In the genomic region with DNA sequence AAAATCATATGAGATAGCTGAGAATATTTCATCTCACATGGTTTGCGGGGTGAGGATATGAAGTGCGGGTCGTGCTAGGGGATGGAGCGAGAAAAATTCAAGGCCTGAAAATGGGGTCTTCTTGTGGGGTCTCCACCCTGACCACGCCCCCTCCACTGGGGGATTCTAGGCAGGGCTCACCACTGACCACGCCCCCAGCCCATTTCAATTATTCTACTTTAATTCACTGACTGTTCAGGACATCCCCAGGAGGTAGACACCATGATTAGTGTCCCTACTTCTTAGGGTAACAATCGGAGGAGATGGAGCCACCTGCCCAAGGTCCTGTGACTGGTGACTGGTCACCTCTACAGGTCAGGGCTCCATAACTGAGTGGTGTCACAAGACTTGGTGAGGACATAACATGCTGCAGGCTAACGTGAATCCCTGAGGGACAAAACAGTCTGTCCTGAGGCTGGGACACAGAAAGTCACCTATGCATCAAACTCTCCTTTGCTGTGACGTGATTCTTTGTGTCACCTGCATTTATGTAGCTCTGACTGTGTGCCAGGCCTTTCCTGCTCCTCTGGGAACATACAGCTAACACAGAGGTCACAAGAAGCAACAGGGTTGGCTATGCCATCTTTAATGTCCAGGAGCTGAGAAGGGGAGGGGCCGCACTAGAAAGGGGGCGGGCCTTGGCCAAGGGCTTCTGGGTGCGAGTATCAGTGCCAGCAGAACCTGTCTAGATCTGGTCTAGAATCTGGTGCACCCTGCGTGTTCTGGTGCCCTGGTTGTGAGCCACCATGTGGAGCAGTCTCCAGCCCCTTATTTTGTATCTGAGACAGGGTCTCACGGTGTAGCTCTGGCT, we compare ENCODE assay signal across 11 mouse cellular contexts. TPM values are rescaled to one million over a fixed set of nuclear protein-coding genes. Genes with fewer than 3 reads are reported as not detected.
A peak's percentile ranks its signal among the peaks of the same experiment; 100 is the strongest.
DNase-seq lines count a peak whose midpoint lies in the region; ATAC-seq and TF ChIP-seq lines count a peak whose summit lies in the region.
"Had no signal": no experiment of that assay in that cellular context is flagged by ENCODE, and none has a peak within 500 bp of the region (broad histone marks: within the 10 kb centered on the region; RNA-seq: fewer than 3 reads in every experiment).

No protein-coding gene starts in this region.

- peak; percentile 27 for DNase-seq in adrenal gland, postnatal 14 days
- DNase-seq in adrenal gland, postnatal 4 days (ENCODE audit: low spot score in 2 of 2), result no peak
- DNase-seq in hindbrain, embryonic 10.5 days (ENCODE audit: low spot score), result no peak
- no peak for DNase-seq in hindbrain, embryonic 14.5 days (ENCODE audit: low spot score)
- DNase-seq in retina, postnatal 1 day, result peak; percentile 9
- DNase-seq in retina, embryonic 14.5 days (ENCODE audit: low spot score), result no peak
- no peak for DNase-seq in stomach, postnatal 0 days (ENCODE audit: low spot score)
- DNase-seq in thymus, postnatal 25 days, result no peak
- DNase-seq: kidney, adult 8-10 months had no signal

- H3K27ac ChIP-seq in hindbrain, embryonic 10.5 days, result no peak overlapping the region
- H3K27ac ChIP-seq in hindbrain, embryonic 14.5 days, result no peak overlapping the region
- peak overlapping the region; percentile 18; the same call in 1 of the 2 replicates for H3K27ac ChIP-seq in stomach, postnatal 0 days (replicated peaks)

- WGBS in hindbrain, embryonic 10.5 days, result 31% methylated on average over 14 of the region's 14 CpGs
- 33% methylated on average over 14 of the region's 14 CpGs for WGBS in hindbrain, embryonic 14.5 days
- WGBS in stomach, postnatal 0 days, result 54% methylated on average over 14 of the region's 14 CpGs

- H3K27me3 ChIP-seq in hindbrain, embryonic 10.5 days (ENCODE audit: insufficient read depth, poor library complexity, severe bottlenecking), result peaks cover 93% of the 10 kb centered on the region
- peaks cover 71% of the 10 kb centered on the region for H3K27me3 ChIP-seq in hindbrain, embryonic 14.5 days (ENCODE audit: control insufficient read depth, insufficient read depth, low read length)
- H3K27me3 ChIP-seq in stomach, postnatal 0 days (ENCODE audit: control insufficient read depth, insufficient read depth, low read length), result no peaks in the 10 kb centered on the region

- peaks cover 94% of the 10 kb centered on the region for H3K4me1 ChIP-seq in hindbrain, embryonic 10.5 days (replicated peaks)
- peaks cover 78% of the 10 kb centered on the region for H3K4me1 ChIP-seq in hindbrain, embryonic 14.5 days (replicated peaks; ENCODE audit: control insufficient read depth, insufficient read depth, low read length)
- peaks cover 45% of the 10 kb centered on the region for H3K4me1 ChIP-seq in stomach, postnatal 0 days (replicated peaks; ENCODE audit: control insufficient read depth, insufficient read depth)

- TF ChIP-seq EP300 in stomach, postnatal 0 days (optimal IDR thresholded peaks at IDR 0.05), result no peak

- H3K4me3 ChIP-seq in hindbrain, embryonic 10.5 days, result peak overlapping the region; percentile 63; the same call in 1 of the 2 replicates
- H3K4me3 ChIP-seq in hindbrain, embryonic 14.5 days (replicated peaks; ENCODE audit: low read length), result no peak overlapping the region
- H3K4me3 ChIP-seq in stomach, postnatal 0 days (ENCODE audit: low read depth, low read length), result no peak overlapping the region

- TF ChIP-seq CTCF in stomach, postnatal 0 days (IDR thresholded peaks at IDR 0.05; ENCODE audit: low read depth), result no peak

- no peaks in the 10 kb centered on the region for H3K9me3 ChIP-seq in hindbrain, embryonic 10.5 days
- no peaks in the 10 kb centered on the region for H3K9me3 ChIP-seq in hindbrain, embryonic 14.5 days (ENCODE audit: control insufficient read depth, low read length)
- H3K9me3 ChIP-seq in stomach, postnatal 0 days (ENCODE audit: control insufficient read depth, low read length), result no peaks in the 10 kb centered on the region
- H3K9me3 ChIP-seq: G1E had no signal

- H3K4me2 ChIP-seq in hindbrain, embryonic 14.5 days (replicated peaks), result no peak overlapping the region
- H3K4me2 ChIP-seq in stomach, postnatal 0 days (replicated peaks; ENCODE audit: low read depth), result 0 out of 2 replicates have a peak overlapping the region, but pooled peaks have one; percentile 94

- no peak overlapping the region for H3K9ac ChIP-seq in hindbrain, embryonic 14.5 days
- no peak overlapping the region for H3K9ac ChIP-seq in stomach, postnatal 0 days (ENCODE audit: low read length)

- no peaks in the 10 kb centered on the region for H3K36me3 ChIP-seq in hindbrain, embryonic 10.5 days
- H3K36me3 ChIP-seq in hindbrain, embryonic 14.5 days (replicated peaks; ENCODE audit: control insufficient read depth, insufficient read depth), result no peaks in the 10 kb centered on the region
- H3K36me3 ChIP-seq in stomach, postnatal 0 days (ENCODE audit: control insufficient read depth, insufficient read depth, low read length), result no peaks in the 10 kb centered on the region
- H3K36me3 ChIP-seq: G1E had no signal

- no peak for ATAC-seq in hindbrain, embryonic 14.5 days (ENCODE audit: low FRiP score)
- ATAC-seq in stomach, postnatal 0 days (ENCODE audit: low FRiP score, low TSS enrichment), result no peak
- ATAC-seq: activated CD4-positive, CD25-positive, alpha-beta regulatory T cell, adult 4 months had no signal

RNA-seq across cellular contexts. Expression of gene Gadd45b, which starts 4.5 kb away (rescaled TPM):
- 29.8 and 91.3 TPM in 2 replicates for total RNA-seq in adrenal gland, postnatal 14 days (2021)
- total RNA-seq in adrenal gland, postnatal 4 days (2021), result 10 to 100 TPM; 10.9 to 11.1 TPM
- 9.8 and 11.8 TPM in 2 replicates for polyA plus RNA-seq in hindbrain, embryonic 10.5 days (2016; fragmentation: Nextera tagmentation; extraction: Ambion mirVana)
- polyA plus RNA-seq in hindbrain, embryonic 14.5 days (2014; fragmentation: Nextera tagmentation; extraction: Ambion mirVana), result 6.2 and 8.0 TPM in 2 replicates
- 59.5 and 62.2 TPM in 2 replicates for polyA plus RNA-seq in stomach, postnatal 0 days (2015; fragmentation: Nextera tagmentation; extraction: Ambion mirVana)

RNA-seq across cellular contexts. Expression of gene Lmnb2, which starts 16.3 kb away (rescaled TPM):
- 14.9 and 15.8 TPM in 2 replicates for total RNA-seq in adrenal gland, postnatal 14 days (2021)
- 10 to 100 TPM; 18.5 to 23.1 TPM for total RNA-seq in adrenal gland, postnatal 4 days (2021)
- 65.8 and 78.4 TPM in 2 replicates for polyA plus RNA-seq in hindbrain, embryonic 10.5 days (2016; fragmentation: Nextera tagmentation; extraction: Ambion mirVana)
- 12.9 and 13.8 TPM in 2 replicates for polyA plus RNA-seq in hindbrain, embryonic 14.5 days (2014; fragmentation: Nextera tagmentation; extraction: Ambion mirVana)
- 12.0 and 12.4 TPM in 2 replicates for polyA plus RNA-seq in stomach, postnatal 0 days (2015; fragmentation: Nextera tagmentation; extraction: Ambion mirVana)

RNA-seq across cellular contexts. Expression of gene Timm13, which starts 33.6 kb away (rescaled TPM):
- 252 and 257 TPM in 2 replicates for total RNA-seq in adrenal gland, postnatal 14 days (2021)
- total RNA-seq in adrenal gland, postnatal 4 days (2021), result 100 to 1,000 TPM; 162 to 179 TPM
- polyA plus RNA-seq in hindbrain, embryonic 10.5 days (2016; fragmentation: Nextera tagmentation; extraction: Ambion mirVana), result 374 and 391 TPM in 2 replicates
- polyA plus RNA-seq in hindbrain, embryonic 14.5 days (2014; fragmentation: Nextera tagmentation; extraction: Ambion mirVana), result 311 and 351 TPM in 2 replicates
- 292 and 304 TPM in 2 replicates for polyA plus RNA-seq in stomach, postnatal 0 days (2015; fragmentation: Nextera tagmentation; extraction: Ambion mirVana)

Comparison
In these comparisons a context has a peak if more than half of its experiments do, and no peak if none do; other contexts are left out.
1. DNase-seq: peak in adrenal gland, postnatal 14 days (single experiment) and retina, postnatal 1 day (single experiment); none in adrenal gland, postnatal 4 days (0 of 2), hindbrain, embryonic 10.5 days (single experiment), hindbrain, embryonic 14.5 days (single experiment), retina, embryonic 14.5 days (single experiment), stomach, postnatal 0 days (single experiment) and thymus, postnatal 25 days (single experiment).